Mouse (Mus musculus) embryonic facial prominence, embryonic 12.5 days (tissue): ENCODE measurements around the gene Tmtc2. TPM values are rescaled to one million over a fixed set of nuclear protein-coding genes. Genes with fewer than 3 reads are reported as not detected.
"Not testable (repeated sequence)": the region's sequence is repeated elsewhere in the genome, so short reads cannot be mapped to it uniquely, and the experiment has no call there.

ENCODE experiments used
- ATAC-seq: fragments of 200-750 bp; cut with Nextera tagmentation; 2 replicates; pipeline ENCODE4 v1.8.0; 2017; ENCODE audit not compliant: insufficient number of reproducible peaks, insufficient read depth, low FRiP score, low TSS enrichment
- H3K27ac ChIP-seq: fragments of 300-500 bp; sonication (generic); 2 replicates; pipeline ENCODE4 v1.5.1; 2016; ENCODE audit warnings: mild to moderate bottlenecking
- H3K27me3 ChIP-seq: fragments of 300-500 bp; sonication (generic); 2 replicates; pipeline ENCODE4 v1.6.1; 2016; ENCODE audit warnings: mild to moderate bottlenecking, moderate library complexity
- H3K36me3 ChIP-seq: fragments of 300-500 bp; sonication (generic); 2 replicates; pipeline ENCODE4 v1.6.1; 2016; ENCODE audit warnings: mild to moderate bottlenecking
- H3K4me1 ChIP-seq: fragments of 300-500 bp; sonication (generic); 2 replicates; pipeline ENCODE4 v1.6.1; 2016
- H3K4me2 ChIP-seq: fragments of 300-500 bp; sonication (generic); replicated peaks from 2 replicates; pipeline ENCODE4 v1.6.1; 2016; ENCODE audit warnings: mild to moderate bottlenecking, moderate library complexity
- H3K4me3 ChIP-seq: fragments of 300-500 bp; sonication (generic); 2 replicates; pipeline ENCODE4 v1.5.1; 2016; ENCODE audit warnings: mild to moderate bottlenecking
- H3K9ac ChIP-seq: fragments of 300-500 bp; sonication (generic); 2 replicates; pipeline ENCODE4 v1.6.1; 2016; ENCODE audit warnings: mild to moderate bottlenecking, moderate library complexity
- H3K9me3 ChIP-seq: fragments of 300-500 bp; sonication (generic); 2 replicates; pipeline ENCODE4 v1.6.1; 2016; ENCODE audit warnings: mild to moderate bottlenecking, moderate library complexity
- WGBS: fragments of 180-500 bp; shearing (Covaris S2); methylation state at CpG from one replicate; pipeline ENCODE4 v1.1.7; 2016; 5-methylcytosine and 5-hydroxymethylcytosine counted together
- polyA plus RNA-seq: library from polyadenylated mRNA; unstranded; fragments of >200 nt; fragmentation: Nextera tagmentation; extraction: Ambion mirVana; gene quantifications from 2 replicates; pipeline ENCODE4 v1.2.1, GENCODE M21; 2016

Gene Tmtc2
- polyA plus RNA-seq, 1 experiment from 2014 or later, result 18.1 TPM

GRCm38 (mm10) chr10:105260053-105260452 lies 314.2 kb downstream of the Tmtc2 start:
- no peak for ATAC-seq
- no peaks in the 10 kb centered on the region for H3K9me3 ChIP-seq
- H3K4me1 ChIP-seq, result no peaks in the 10 kb centered on the region
- no peak overlapping the region for H3K4me2 ChIP-seq
- H3K36me3 ChIP-seq, result no peaks in the 10 kb centered on the region
- WGBS, result 58% methylated on average over 3 of the region's 3 CpGs
- no peak overlapping the region for H3K4me3 ChIP-seq
- no peak overlapping the region for H3K9ac ChIP-seq
- H3K27me3 ChIP-seq, result no peaks in the 10 kb centered on the region
- H3K27ac ChIP-seq, result no peak overlapping the region

GRCm38 (mm10) chr10:105238291-105238690 lies 336.0 kb downstream of the Tmtc2 start:
- WGBS, result 84% methylated on average over 22 of the region's 22 CpGs
- not testable (repeated sequence) for H3K4me3 ChIP-seq

GRCm38 (mm10) chr10:105232864-105233263 lies 341.4 kb downstream of the Tmtc2 start:
- H3K4me1 ChIP-seq, result peaks cover 8% of the 10 kb centered on the region; the same call in 1 of the 2 replicates
- 87% methylated on average over 2 of the region's 2 CpGs for WGBS
- no peaks in the 10 kb centered on the region for H3K9me3 ChIP-seq
- H3K4me3 ChIP-seq, result no peak overlapping the region
- no peak overlapping the region for H3K9ac ChIP-seq
- no peak overlapping the region for H3K27ac ChIP-seq
- no peak for ATAC-seq
- H3K27me3 ChIP-seq, result no peaks in the 10 kb centered on the region
- no peaks in the 10 kb centered on the region for H3K36me3 ChIP-seq
- H3K4me2 ChIP-seq, result no peak overlapping the region

More at GRCm38 (mm10) chr10:105238291-105238690, 336.0 kb downstream of the Tmtc2 start:
- not testable (repeated sequence) for H3K27ac ChIP-seq, H3K4me2 ChIP-seq, H3K36me3 ChIP-seq, H3K4me1 ChIP-seq, H3K9me3 ChIP-seq, H3K27me3 ChIP-seq, ATAC-seq, H3K9ac ChIP-seq

GRCm38 (mm10) chr10:105230416-105230815 lies 343.8 kb downstream of the Tmtc2 start:
- no peaks in the 10 kb centered on the region for H3K9me3 ChIP-seq
- no peaks in the 10 kb centered on the region for H3K36me3 ChIP-seq
- H3K4me3 ChIP-seq, result no peak overlapping the region
- 0 out of 2 replicates have a peak, but pooled peaks have one; percentile 64 for ATAC-seq
- no peaks in the 10 kb centered on the region for H3K27me3 ChIP-seq
- H3K4me2 ChIP-seq, result no peak overlapping the region
- peaks cover 11% of the 10 kb centered on the region for H3K4me1 ChIP-seq
- peak overlapping the region; percentile 41; the same call in 1 of the 2 replicates for H3K27ac ChIP-seq
- H3K9ac ChIP-seq, result no peak overlapping the region
- WGBS, result 41% methylated on average over 7 of the region's 7 CpGs

GRCm38 (mm10) chr10:105228623-105229022 lies 345.6 kb downstream of the Tmtc2 start:
- ATAC-seq, result no peak
- H3K9me3 ChIP-seq, result no peaks in the 10 kb centered on the region

GRCm38 (mm10) chr10:105227631-105228030 lies 346.6 kb downstream of the Tmtc2 start:
- no peaks in the 10 kb centered on the region for H3K27me3 ChIP-seq
- no peak overlapping the region for H3K27ac ChIP-seq
- H3K9me3 ChIP-seq, result no peaks in the 10 kb centered on the region
- ATAC-seq, result no peak
- peaks cover 11% of the 10 kb centered on the region for H3K4me1 ChIP-seq
- H3K36me3 ChIP-seq, result no peaks in the 10 kb centered on the region
- H3K9ac ChIP-seq, result no peak overlapping the region
- H3K4me2 ChIP-seq, result no peak overlapping the region
- H3K4me3 ChIP-seq, result no peak overlapping the region
- 17% methylated on average over 5 of the region's 5 CpGs for WGBS

More at GRCm38 (mm10) chr10:105228623-105229022, 345.6 kb downstream of the Tmtc2 start:
- Histone ChIP-seq H3K9ac (no peak overlapping the region), H3K4me2 (no peak overlapping the region), H3K27me3 (no peaks in the 10 kb centered on the region), H3K4me3 (no peak overlapping the region), H3K36me3 (no peaks in the 10 kb centered on the region), H3K27ac (no peak overlapping the region), H3K4me1 (peaks cover 11% of the 10 kb centered on the region)
- WGBS, result 83% methylated on average over 2 of the region's 2 CpGs

- Histone ChIP-seq H3K4me2 (no peak overlapping the region), H3K9me3 (no peaks in the 10 kb centered on the region), H3K9ac (no peak overlapping the region), H3K4me1 (peaks cover 11% of the 10 kb centered on the region), H3K36me3 (no peaks in the 10 kb centered on the region), H3K27ac (no peak overlapping the region), H3K4me3 (no peak overlapping the region), H3K27me3 (no peaks in the 10 kb centered on the region)
- no peak for ATAC-seq
- WGBS, result 83% methylated on average over 6 of the region's 6 CpGs
Measured at GRCm38 (mm10) chr10:105225714-105226113, 348.5 kb downstream of the Tmtc2 start.

GRCm38 (mm10) chr10:105222904-105223303 lies 351.3 kb downstream of the Tmtc2 start:
- H3K4me3 ChIP-seq, result no peak overlapping the region
- no peak for ATAC-seq
- H3K9me3 ChIP-seq, result no peaks in the 10 kb centered on the region
- H3K4me1 ChIP-seq, result peaks cover 3% of the 10 kb centered on the region; the same call in 1 of the 2 replicates
- H3K36me3 ChIP-seq, result no peaks in the 10 kb centered on the region
- WGBS, result 87% methylated on average over 5 of the region's 5 CpGs
- no peak overlapping the region for H3K27ac ChIP-seq
- H3K4me2 ChIP-seq, result no peak overlapping the region
- H3K9ac ChIP-seq, result no peak overlapping the region
- no peaks in the 10 kb centered on the region for H3K27me3 ChIP-seq

- ATAC-seq, result no peak
- H3K27me3 ChIP-seq, result no peaks in the 10 kb centered on the region
- no peak overlapping the region for H3K9ac ChIP-seq
- WGBS, result 85% methylated on average over 10 of the region's 10 CpGs
- H3K4me1 ChIP-seq, result no peaks in the 10 kb centered on the region
- H3K9me3 ChIP-seq, result no peaks in the 10 kb centered on the region
- H3K36me3 ChIP-seq, result no peaks in the 10 kb centered on the region
- no peak overlapping the region for H3K4me2 ChIP-seq
- no peak overlapping the region for H3K4me3 ChIP-seq
- no peak overlapping the region for H3K27ac ChIP-seq
Measured at GRCm38 (mm10) chr10:105201491-105201890, 372.8 kb downstream of the Tmtc2 start.

GRCm38 (mm10) chr10:105200678-105201077 lies 373.6 kb downstream of the Tmtc2 start:
- no peaks in the 10 kb centered on the region for H3K36me3 ChIP-seq
- no peaks in the 10 kb centered on the region for H3K4me1 ChIP-seq
- H3K4me2 ChIP-seq, result no peak overlapping the region
- no peaks in the 10 kb centered on the region for H3K9me3 ChIP-seq
- H3K4me3 ChIP-seq, result no peak overlapping the region
- 94% methylated on average over 2 of the region's 2 CpGs for WGBS
- H3K27ac ChIP-seq, result no peak overlapping the region
- H3K9ac ChIP-seq, result no peak overlapping the region
- H3K27me3 ChIP-seq, result no peaks in the 10 kb centered on the region
- no peak for ATAC-seq

- no peak for ATAC-seq
- H3K9ac ChIP-seq, result no peak overlapping the region
- H3K9me3 ChIP-seq, result no peaks in the 10 kb centered on the region
- WGBS, result 73% methylated on average over 4 of the region's 4 CpGs
- H3K27me3 ChIP-seq, result no peaks in the 10 kb centered on the region
- H3K36me3 ChIP-seq, result no peaks in the 10 kb centered on the region
- no peak overlapping the region for H3K27ac ChIP-seq
- H3K4me2 ChIP-seq, result no peak overlapping the region
- no peak overlapping the region for H3K4me3 ChIP-seq
- H3K4me1 ChIP-seq, result no peaks in the 10 kb centered on the region
Measured at GRCm38 (mm10) chr10:105200092-105200491, 374.2 kb downstream of the Tmtc2 start.

- Histone ChIP-seq H3K4me1 (no peaks in the 10 kb centered on the region), H3K27me3 (no peaks in the 10 kb centered on the region), H3K9ac (no peak overlapping the region), H3K4me2 (no peak overlapping the region), H3K4me3 (no peak overlapping the region), H3K9me3 (no peaks in the 10 kb centered on the region), H3K27ac (no peak overlapping the region), H3K36me3 (no peaks in the 10 kb centered on the region)
- WGBS, result 65% methylated on average over 5 of the region's 5 CpGs
- ATAC-seq, result no peak
Measured at GRCm38 (mm10) chr10:105199515-105199914, 374.7 kb downstream of the Tmtc2 start.

GRCm38 (mm10) chr10:105195377-105195776 lies 378.9 kb downstream of the Tmtc2 start:
- Histone ChIP-seq H3K9ac (no peak overlapping the region), H3K4me1 (no peaks in the 10 kb centered on the region), H3K27me3 (no peaks in the 10 kb centered on the region), H3K27ac (no peak overlapping the region), H3K4me2 (no peak overlapping the region), H3K36me3 (no peaks in the 10 kb centered on the region), H3K9me3 (no peaks in the 10 kb centered on the region), H3K4me3 (no peak overlapping the region)
- 97% methylated on average over 2 of the region's 2 CpGs for WGBS
- ATAC-seq, result no peak
